Mouse (Mus musculus): ENCODE data around the gene Acot8. TPM values are rescaled to one million over a fixed set of nuclear protein-coding genes. Genes with fewer than 3 reads are reported as not detected.

Gene Acot8
- polyA plus RNA-seq, 1 experiment from 2014 or later = 16.8 TPM

- Histone ChIP-seq H3K9me3 (replicated peaks; ENCODE audit: control insufficient read depth, low read length) (no peaks in the 10 kb centered on the region), H3K27me3 (ENCODE audit: control insufficient read depth, insufficient read depth, low read length) (peaks cover 7% of the 10 kb centered on the region), H3K36me3 (ENCODE audit: control insufficient read depth, insufficient read depth, low read length) (peaks cover 13% of the 10 kb centered on the region), H3K4me3 (ENCODE audit: low read depth, low read length) (no peak overlapping the region), H3K9ac (ENCODE audit: low read depth, low read length) (no peak overlapping the region), H3K4me1 (ENCODE audit: control insufficient read depth, insufficient read depth, low read length) (peaks cover 20% of the 10 kb centered on the region), H3K4me2 (no peak overlapping the region), H3K27ac (ENCODE audit: low read depth, low read length) (no peak overlapping the region)
- 69% methylated on average over 5 of the region's 5 CpGs for WGBS (ENCODE audit: insufficient replicate concordance)
- no peak for ATAC-seq (replicated peaks; ENCODE audit: insufficient number of reproducible peaks, low FRiP score, low TSS enrichment)
These were observed 30.7 kb downstream of the Acot8 start for GRCm38 (mm10) chr2:164773989-164774364.

DNA sequence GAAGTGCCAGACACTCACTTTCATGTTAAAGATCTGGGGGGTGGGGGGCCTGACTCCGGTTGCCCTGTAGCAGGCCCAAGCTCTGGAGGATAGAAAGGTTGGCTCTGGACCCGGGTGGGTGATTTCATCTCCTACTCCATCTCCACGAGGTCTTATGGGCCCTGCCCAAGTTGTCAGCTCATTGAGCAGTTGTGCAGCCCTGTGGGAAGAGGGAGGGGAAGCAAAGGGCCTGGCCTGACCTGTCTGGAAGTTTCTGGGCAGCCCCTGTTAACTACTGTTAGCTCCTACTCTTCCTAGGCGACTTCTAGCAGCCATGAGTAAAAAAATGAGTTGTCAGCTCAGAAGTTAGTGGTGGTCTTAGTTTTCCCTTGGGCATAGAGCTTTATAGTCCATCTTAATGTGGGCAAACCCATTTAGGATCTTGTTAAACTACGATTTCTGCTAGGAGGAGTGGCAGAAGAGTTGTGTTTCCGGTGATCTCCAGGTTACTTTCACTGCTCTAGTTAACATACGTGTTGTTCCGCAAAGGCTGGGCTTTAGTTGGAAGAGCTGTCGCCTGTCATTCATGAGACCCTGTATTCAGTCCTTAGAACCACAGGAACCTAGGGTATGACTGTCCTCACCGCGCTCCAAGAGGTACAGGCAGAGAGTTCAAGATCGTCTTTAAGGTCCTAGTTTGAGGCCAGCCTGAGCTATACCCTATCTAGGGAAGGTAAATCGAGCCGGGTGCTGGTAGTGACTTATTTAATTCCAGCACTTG is 31.3 kb downstream of the Acot8 start:
- no peak for ATAC-seq (replicated peaks; ENCODE audit: insufficient number of reproducible peaks, low FRiP score, low TSS enrichment)
- H3K4me3 ChIP-seq (ENCODE audit: low read depth, low read length) = no peak overlapping the region
- no peaks in the 10 kb centered on the region for H3K9me3 ChIP-seq (replicated peaks; ENCODE audit: control insufficient read depth, low read length)
- WGBS (ENCODE audit: insufficient replicate concordance) = 73% methylated on average over 14 of the region's 14 CpGs
- H3K36me3 ChIP-seq (ENCODE audit: control insufficient read depth, insufficient read depth, low read length) = peaks cover 13% of the 10 kb centered on the region
- peaks cover 7% of the 10 kb centered on the region for H3K27me3 ChIP-seq (ENCODE audit: control insufficient read depth, insufficient read depth, low read length)
- H3K27ac ChIP-seq (ENCODE audit: low read depth, low read length) = 0 out of 2 replicates have a peak overlapping the region, but pooled peaks have one; percentile 17
- H3K4me2 ChIP-seq = no peak overlapping the region
- peaks cover 20% of the 10 kb centered on the region for H3K4me1 ChIP-seq (ENCODE audit: control insufficient read depth, insufficient read depth, low read length)
- no peak overlapping the region for H3K9ac ChIP-seq (ENCODE audit: low read depth, low read length)

- peak overlapping the region; percentile 75 for H3K4me3 ChIP-seq (ENCODE audit: low read depth, low read length)
- WGBS (ENCODE audit: insufficient replicate concordance) = 68% methylated on average over 8 of the region's 8 CpGs
- no peaks in the 10 kb centered on the region for H3K9me3 ChIP-seq (replicated peaks; ENCODE audit: control insufficient read depth, low read length)
- H3K27ac ChIP-seq (ENCODE audit: low read depth, low read length) = peak overlapping the region; percentile 50; the same call in 1 of the 2 replicates
- peaks cover 25% of the 10 kb centered on the region for H3K36me3 ChIP-seq (ENCODE audit: control insufficient read depth, insufficient read depth, low read length)
- H3K4me2 ChIP-seq = peak overlapping the region; percentile 78
- H3K4me1 ChIP-seq (ENCODE audit: control insufficient read depth, insufficient read depth, low read length) = peaks cover 20% of the 10 kb centered on the region
- no peaks in the 10 kb centered on the region for H3K27me3 ChIP-seq (ENCODE audit: control insufficient read depth, insufficient read depth, low read length)
- ATAC-seq (replicated peaks; ENCODE audit: insufficient number of reproducible peaks, low FRiP score, low TSS enrichment) = no peak
- peak overlapping the region; percentile 86 for H3K9ac ChIP-seq (ENCODE audit: low read depth, low read length)
These were observed 33.6 kb downstream of the Acot8 start for GRCm38 (mm10) chr2:164771123-164771522.

DNA sequence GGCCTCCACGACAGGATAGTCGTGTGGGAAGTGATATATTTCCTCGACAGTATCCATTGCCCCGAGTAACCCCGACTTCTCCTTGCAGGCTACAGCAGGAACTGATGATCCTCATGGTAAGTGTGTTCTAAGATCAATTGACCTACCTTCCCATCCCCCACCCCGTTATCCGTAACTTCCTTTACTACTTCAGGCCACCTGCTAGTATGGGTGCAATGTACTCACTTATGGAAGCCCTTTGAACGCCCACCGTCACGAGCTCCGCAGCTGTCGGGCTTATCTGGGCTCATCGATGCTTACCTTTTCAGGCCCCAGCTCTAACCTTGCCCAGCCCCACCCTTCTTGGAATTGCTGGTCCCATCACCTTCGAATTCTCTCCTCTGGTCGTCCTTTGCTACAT is 34.4 kb downstream of the Acot8 start:
- ATAC-seq (replicated peaks; ENCODE audit: insufficient number of reproducible peaks, low FRiP score, low TSS enrichment) = no peak
- WGBS (ENCODE audit: insufficient replicate concordance) = 4% methylated on average over 15 of the region's 15 CpGs
- Histone ChIP-seq H3K27me3 (ENCODE audit: control insufficient read depth, insufficient read depth, low read length) (no peaks in the 10 kb centered on the region), H3K4me1 (ENCODE audit: control insufficient read depth, insufficient read depth, low read length) (peaks cover 20% of the 10 kb centered on the region), H3K4me2 (peak overlapping the region; percentile 78), H3K9ac (ENCODE audit: low read depth, low read length) (peak overlapping the region; percentile 86), H3K4me3 (ENCODE audit: low read depth, low read length) (peak overlapping the region; percentile 75), H3K9me3 (replicated peaks; ENCODE audit: control insufficient read depth, low read length) (no peaks in the 10 kb centered on the region), H3K36me3 (ENCODE audit: control insufficient read depth, insufficient read depth, low read length) (peaks cover 29% of the 10 kb centered on the region), H3K27ac (ENCODE audit: low read depth, low read length) (peak overlapping the region; percentile 76)

DNA sequence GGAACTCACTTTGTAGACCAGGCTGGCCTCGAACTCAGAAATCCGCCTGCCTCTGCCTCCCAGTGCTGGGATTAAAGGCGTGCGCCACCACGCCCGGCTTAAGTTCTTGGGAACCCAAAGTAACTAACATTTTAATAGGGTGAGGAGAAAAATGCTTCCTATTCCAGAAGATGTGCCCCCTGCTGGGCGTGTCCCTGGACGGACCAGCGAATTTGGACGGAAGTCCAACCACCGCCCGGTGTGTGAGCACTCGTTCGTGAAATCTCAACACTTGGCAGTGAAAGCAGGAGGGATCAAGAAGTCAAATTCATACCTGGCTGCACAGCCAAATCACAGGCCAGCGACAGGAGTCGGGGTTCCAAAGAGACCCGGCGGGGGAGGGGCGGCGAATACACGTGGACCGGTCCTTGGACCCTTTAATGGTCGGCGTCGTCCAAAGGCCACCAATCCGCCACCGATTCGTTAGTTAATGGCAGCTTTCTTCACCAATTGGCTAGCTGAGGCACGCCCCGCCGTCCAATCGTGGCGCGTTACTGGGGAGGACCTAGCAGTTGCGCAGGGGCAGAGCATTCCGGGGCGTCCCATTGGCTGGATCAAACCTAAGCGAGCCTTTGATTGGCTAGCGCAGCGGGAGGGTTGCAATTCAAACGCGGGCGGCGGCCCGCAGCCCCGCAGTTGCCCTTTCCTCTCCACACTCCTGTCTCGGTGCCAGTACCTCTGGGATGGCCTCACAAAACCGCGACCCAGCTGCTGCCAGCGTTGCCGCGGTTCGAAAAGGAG is 35.2 kb downstream of the Acot8 start, which contains the start of gene Ube2c:
Ube2c (plus strand) TSS at position 641 of the 780 bp plus-strand sequence.
- Histone ChIP-seq H3K9me3 (replicated peaks; ENCODE audit: control insufficient read depth, low read length) (no peaks in the 10 kb centered on the region), H3K27ac (ENCODE audit: low read depth, low read length) (peak within 1 kb of the TSS; percentile 77), H3K4me3 (ENCODE audit: low read depth, low read length) (peak within 1 kb of the TSS; percentile 75), H3K27me3 (ENCODE audit: control insufficient read depth, insufficient read depth, low read length) (no peaks in the 10 kb centered on the region), H3K4me2 (peak within 1 kb of the TSS; percentile 78), H3K4me1 (ENCODE audit: control insufficient read depth, insufficient read depth, low read length) (peaks cover 20% of the 10 kb centered on the region), H3K36me3 (ENCODE audit: control insufficient read depth, insufficient read depth, low read length) (peaks cover 29% of the 10 kb centered on the region), H3K9ac (ENCODE audit: low read depth, low read length) (peak within 1 kb of the TSS; percentile 86)
- ATAC-seq (replicated peaks; ENCODE audit: insufficient number of reproducible peaks, low FRiP score, low TSS enrichment) = peak; percentile 99
- WGBS (ENCODE audit: insufficient replicate concordance) = under 1% methylated on average over 52 of the region's 53 CpGs

DNA sequence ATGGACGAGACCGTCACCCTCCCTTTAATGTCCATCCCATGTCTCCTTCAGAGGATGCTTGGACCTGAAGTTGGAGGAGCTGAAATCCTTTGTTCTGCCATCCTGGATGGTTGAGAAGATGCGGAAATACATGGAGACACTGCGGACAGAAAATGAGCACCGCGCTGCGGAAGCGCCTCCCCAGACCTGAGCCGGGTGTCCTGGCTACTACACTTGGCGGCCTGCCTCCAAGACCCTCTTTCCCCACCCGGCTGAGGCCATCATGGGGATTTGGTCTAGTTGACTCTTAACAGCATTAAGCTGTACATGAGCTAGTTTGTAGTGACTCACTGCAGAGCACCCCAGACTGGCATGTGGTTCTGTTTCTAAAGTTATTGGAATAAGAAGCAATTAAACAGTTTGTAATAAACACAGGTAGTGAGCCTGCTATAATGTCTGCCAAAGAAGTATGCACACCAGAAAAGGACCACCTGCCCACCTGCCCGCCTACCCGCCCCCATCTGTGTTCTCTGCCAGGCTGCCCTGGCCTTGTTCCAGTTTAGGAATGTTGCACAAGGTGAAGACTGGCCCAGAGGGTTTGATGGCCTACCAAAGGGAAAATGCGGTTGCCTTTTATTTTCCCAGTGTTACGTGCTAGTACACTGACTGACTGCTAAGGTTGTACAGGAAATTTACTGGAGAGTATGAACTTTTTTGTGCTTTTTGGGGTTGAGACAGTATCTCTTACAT is 36.7 kb downstream of the Acot8 start:
- Histone ChIP-seq H3K4me3 (ENCODE audit: low read depth, low read length) (no peak overlapping the region), H3K27ac (ENCODE audit: low read depth, low read length) (peak overlapping the region; percentile 24; the same call in 1 of the 2 replicates), H3K27me3 (ENCODE audit: control insufficient read depth, insufficient read depth, low read length) (no peaks in the 10 kb centered on the region), H3K9me3 (replicated peaks; ENCODE audit: control insufficient read depth, low read length) (no peaks in the 10 kb centered on the region), H3K36me3 (ENCODE audit: control insufficient read depth, insufficient read depth, low read length) (peaks cover 35% of the 10 kb centered on the region), H3K9ac (ENCODE audit: low read depth, low read length) (no peak overlapping the region), H3K4me1 (ENCODE audit: control insufficient read depth, insufficient read depth, low read length) (peaks cover 20% of the 10 kb centered on the region), H3K4me2 (no peak overlapping the region)
- WGBS (ENCODE audit: insufficient replicate concordance) = 93% methylated on average over 15 of the region's 15 CpGs
- ATAC-seq (replicated peaks; ENCODE audit: insufficient number of reproducible peaks, low FRiP score, low TSS enrichment) = no peak

DNA sequence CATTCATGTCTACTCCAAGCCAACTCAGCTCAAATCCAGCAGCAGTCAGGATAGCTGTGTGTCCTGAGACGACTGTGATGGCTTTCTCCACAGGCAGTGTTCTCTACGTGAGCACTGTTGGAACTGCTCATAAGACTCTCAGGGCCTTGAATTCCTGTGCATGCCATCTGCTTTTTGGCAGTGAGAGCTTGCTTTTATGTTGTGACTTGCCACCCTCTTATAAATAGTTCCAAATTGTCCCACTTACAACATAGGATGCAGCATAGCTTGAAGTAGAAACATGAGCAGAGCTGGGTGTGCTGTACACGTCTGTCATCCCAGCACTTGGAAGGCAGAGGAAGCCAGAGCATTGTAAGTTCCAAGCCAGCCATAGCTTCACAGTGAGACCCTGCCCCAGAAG is 38.8 kb downstream of the Acot8 start:
- WGBS (ENCODE audit: insufficient replicate concordance) = 70% methylated on average over 3 of the region's 3 CpGs
- Histone ChIP-seq H3K27me3 (ENCODE audit: control insufficient read depth, insufficient read depth, low read length) (no peaks in the 10 kb centered on the region), H3K27ac (ENCODE audit: low read depth, low read length) (no peak overlapping the region), H3K4me3 (ENCODE audit: low read depth, low read length) (no peak overlapping the region), H3K9me3 (replicated peaks; ENCODE audit: control insufficient read depth, low read length) (no peaks in the 10 kb centered on the region), H3K9ac (ENCODE audit: low read depth, low read length) (no peak overlapping the region), H3K4me2 (no peak overlapping the region), H3K36me3 (ENCODE audit: control insufficient read depth, insufficient read depth, low read length) (peaks cover 38% of the 10 kb centered on the region), H3K4me1 (ENCODE audit: control insufficient read depth, insufficient read depth, low read length) (peaks cover 7% of the 10 kb centered on the region; the same call in 1 of the 2 replicates)
- no peak for ATAC-seq (replicated peaks; ENCODE audit: insufficient number of reproducible peaks, low FRiP score, low TSS enrichment)

GRCm38 (mm10) chr2:164762593-164762992 is 42.1 kb downstream of the Acot8 start:
- Histone ChIP-seq H3K36me3 (ENCODE audit: control insufficient read depth, insufficient read depth, low read length) (peaks cover 49% of the 10 kb centered on the region), H3K27ac (ENCODE audit: low read depth, low read length) (no peak overlapping the region)

More at GRCm38 (mm10) chr2:164762593-164762992, 42.1 kb downstream of the Acot8 start:
- Histone ChIP-seq H3K27me3 (ENCODE audit: control insufficient read depth, insufficient read depth, low read length) (no peaks in the 10 kb centered on the region), H3K4me2 (no peak overlapping the region), H3K4me1 (ENCODE audit: control insufficient read depth, insufficient read depth, low read length) (no peaks in the 10 kb centered on the region), H3K4me3 (ENCODE audit: low read depth, low read length) (no peak overlapping the region), H3K9ac (ENCODE audit: low read depth, low read length) (no peak overlapping the region), H3K9me3 (replicated peaks; ENCODE audit: control insufficient read depth, low read length) (no peaks in the 10 kb centered on the region)
- 84% methylated on average over 7 of the region's 7 CpGs for whole genome bisulfite sequencing (ENCODE audit: insufficient replicate concordance)
- no peak for ATAC-seq (replicated peaks; ENCODE audit: insufficient number of reproducible peaks, low FRiP score, low TSS enrichment)

All from heart, embryonic 11.5 days (tissue).